Mouse (Mus musculus): ENCODE measurements around the gene Ttll9.
A peak's percentile ranks its signal among the peaks of the same experiment; 100 is the strongest.

Gene Ttll9

GRCm38 (mm10) chr2:153014758-153015593 lies 52.7 kb downstream of the Ttll9 start, which contains the start of gene Pdrg1:
Pdrg1 (minus strand) TSS chr2:153015427.
- peak; percentile 99 for DNase-seq

- DNase-seq, result peak; percentile 66
Measured at GRCm38 (mm10) chr2:153015804-153016203, 53.5 kb downstream of the Ttll9 start.

DNA sequence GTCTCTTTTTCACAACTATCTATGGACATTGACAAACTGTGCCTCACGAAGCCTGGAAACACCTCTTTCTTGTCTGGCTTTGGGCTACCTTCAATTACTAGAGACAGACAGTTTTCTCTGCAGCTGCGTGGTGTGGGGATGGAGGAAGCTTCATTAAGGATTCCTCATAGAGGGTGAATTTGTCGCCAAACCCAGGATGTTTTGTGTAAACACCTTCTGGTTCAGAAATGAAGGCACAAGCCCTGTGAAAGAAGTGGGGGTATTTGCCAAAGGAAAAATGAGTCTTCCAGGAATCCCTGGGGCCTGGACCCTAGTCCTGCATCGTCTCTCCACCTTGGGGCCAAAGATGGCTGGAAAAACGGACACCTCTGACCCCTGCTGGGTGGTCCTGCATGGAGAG lies 54.5 kb downstream of the Ttll9 start:
- no peak for DNase-seq

GRCm38 (mm10) chr2:153019355-153019754 lies 57.1 kb downstream of the Ttll9 start:
- DNase-seq, result no peak

GRCm38 (mm10) chr2:153021163-153021562 lies 58.9 kb downstream of the Ttll9 start:
- DNase-seq, result no peak

GRCm38 (mm10) chr2:153022855-153023254 lies 60.6 kb downstream of the Ttll9 start:
- no peak for DNase-seq

DNA sequence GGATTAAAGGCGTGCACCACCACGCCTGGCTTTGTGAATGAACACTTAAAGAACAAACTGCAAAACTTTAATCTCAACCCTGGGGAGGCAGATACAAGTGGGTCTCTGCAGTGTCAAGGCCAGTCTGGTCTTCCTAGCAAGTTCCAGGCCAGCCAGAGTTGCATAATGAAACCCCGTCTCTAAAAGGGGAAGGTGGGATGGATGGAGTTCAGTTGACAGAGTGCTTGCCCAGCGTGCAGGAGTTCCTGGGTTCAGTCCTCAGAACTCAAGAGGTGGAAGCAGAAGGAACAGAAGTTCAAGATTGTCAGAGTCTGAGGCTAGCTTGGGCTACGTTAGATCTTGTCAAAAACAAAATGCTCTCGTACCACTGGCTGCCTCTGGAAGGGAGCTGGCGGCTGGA lies 63.8 kb downstream of the Ttll9 start:
- DNase-seq, result no peak

DNA sequence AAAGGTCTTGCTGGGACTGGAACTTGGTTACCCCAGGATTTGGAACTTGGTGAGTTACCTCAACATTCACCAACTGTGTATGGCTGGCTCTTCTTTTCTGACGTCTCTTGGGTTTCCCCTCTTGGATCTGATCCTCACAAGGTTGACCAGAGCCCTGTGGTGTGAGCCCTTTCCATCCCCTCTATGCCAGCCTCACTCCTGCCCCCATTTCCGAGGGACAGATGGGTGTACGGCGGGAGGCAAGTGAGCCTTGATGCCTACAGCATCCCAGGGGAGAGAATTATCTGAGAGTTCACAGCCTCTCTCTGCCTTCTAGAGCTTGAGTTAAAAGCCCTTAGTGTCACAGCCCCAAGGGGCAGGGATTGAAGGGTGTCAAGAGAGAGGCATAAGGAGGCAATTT lies 65.2 kb downstream of the Ttll9 start:
- no peak for DNase-seq

- DNase-seq, result no peak
Measured at GRCm38 (mm10) chr2:153030422-153030821, 68.1 kb downstream of the Ttll9 start.

DNA sequence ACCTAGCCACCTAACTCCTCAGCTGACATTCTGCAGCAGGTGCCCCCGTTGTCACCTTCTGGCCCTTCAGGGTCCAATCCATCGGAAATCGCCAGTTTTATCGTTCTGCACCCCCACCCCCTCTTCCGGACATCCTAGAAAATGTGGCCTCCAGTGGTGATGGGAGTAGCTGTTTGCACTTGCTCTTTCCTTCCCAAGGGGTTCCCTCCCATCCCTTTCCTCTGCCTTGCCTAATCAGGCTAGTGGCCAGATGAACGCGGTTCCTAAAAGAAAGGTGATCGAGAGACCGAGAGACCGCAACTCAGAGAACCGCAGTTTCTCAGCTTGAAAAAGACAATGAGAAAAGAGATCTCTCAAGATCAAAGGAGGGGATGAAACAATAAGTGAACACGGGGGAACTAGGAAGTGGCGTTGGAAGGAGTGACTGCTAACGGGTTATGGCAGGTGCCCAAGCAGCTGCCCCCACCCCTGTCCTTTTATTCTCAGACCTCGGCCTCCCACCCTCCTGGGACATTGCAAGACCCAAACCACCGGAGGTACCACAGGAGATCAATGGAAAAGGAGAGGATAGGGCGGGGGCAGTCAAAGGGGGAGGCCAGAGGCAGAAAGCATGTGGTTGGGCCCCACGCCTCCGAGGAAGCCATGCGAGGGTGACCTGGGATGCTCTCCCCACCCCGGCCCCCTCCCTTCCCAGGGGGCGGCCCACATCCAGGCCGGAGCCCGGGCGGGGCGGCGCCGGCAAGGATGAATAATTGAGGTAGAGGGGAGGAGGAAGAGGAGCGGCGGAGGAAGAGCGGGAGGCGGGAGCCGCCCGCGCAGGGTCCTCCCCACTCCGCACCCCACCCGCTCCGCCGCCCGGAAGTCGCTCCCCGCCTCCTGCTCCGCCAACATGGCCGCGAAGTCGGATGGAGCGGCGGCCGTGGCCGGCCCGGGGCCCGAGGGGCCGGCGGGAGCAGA lies 69.1 kb downstream of the Ttll9 start, which contains the start of gene Xkr7:
Gene Xkr7, plus strand, starts transcription at position 727 of the 957 bp plus-strand sequence.
- DNase-seq, result peak; percentile 73

- DNase-seq, result no peak
Measured at GRCm38 (mm10) chr2:153032083-153032842, 70.0 kb downstream of the Ttll9 start.

DNA sequence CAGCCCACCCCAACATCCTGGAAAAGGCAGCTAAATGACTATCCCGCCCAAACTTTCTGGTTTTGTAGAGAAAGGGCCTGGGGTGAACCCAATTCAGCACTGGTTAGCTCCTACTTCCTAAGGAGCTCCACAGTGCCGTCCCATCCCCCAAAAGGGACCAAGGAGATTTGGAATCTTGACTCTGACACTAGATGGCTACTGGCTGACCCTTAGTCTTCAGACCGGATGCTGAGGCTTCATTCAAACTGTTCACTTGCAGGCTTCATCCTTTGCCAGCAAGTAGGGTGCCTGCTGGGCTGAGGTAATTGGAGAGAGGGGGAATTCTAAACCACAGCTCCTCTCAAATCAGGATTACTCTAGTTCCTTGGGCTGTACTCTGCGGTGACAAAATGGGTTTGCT lies 70.7 kb downstream of the Ttll9 start:
- DNase-seq, result no peak

GRCm38 (mm10) chr2:153033545-153034230 lies 71.4 kb downstream of the Ttll9 start:
- DNase-seq, result peak; percentile 69

DNA sequence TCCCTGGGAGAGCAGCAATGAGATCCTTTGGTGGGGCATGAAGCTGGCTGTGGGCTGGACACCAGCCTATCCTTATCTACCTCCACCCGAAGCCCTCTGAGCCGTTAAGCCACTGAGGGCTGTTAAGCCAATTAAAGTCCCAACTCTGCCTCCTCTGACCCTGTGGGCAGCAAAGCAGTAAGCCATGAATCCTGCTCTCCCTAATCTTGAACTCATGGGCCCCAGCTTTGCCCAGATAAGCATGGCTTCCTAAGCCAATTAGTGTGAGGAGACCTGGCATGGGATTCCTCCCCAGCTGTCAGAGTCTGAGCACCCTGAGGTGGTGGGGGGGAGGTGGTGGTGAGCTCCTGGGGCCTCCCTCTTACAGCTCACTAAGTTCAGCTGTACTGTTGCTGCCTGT lies 74.4 kb downstream of the Ttll9 start:
- no peak for DNase-seq

GRCm38 (mm10) chr2:153043886-153044285 lies 81.6 kb downstream of the Ttll9 start:
- no peak for DNase-seq

- no peak for DNase-seq
Measured at GRCm38 (mm10) chr2:153045884-153046299, 83.6 kb downstream of the Ttll9 start.

- DNase-seq, result peak; percentile 78
Measured at GRCm38 (mm10) chr2:153047828-153048465, 85.7 kb downstream of the Ttll9 start.

- DNase-seq, result peak; percentile 96
Measured at GRCm38 (mm10) chr2:153049288-153049996, 87.2 kb downstream of the Ttll9 start.

DNA sequence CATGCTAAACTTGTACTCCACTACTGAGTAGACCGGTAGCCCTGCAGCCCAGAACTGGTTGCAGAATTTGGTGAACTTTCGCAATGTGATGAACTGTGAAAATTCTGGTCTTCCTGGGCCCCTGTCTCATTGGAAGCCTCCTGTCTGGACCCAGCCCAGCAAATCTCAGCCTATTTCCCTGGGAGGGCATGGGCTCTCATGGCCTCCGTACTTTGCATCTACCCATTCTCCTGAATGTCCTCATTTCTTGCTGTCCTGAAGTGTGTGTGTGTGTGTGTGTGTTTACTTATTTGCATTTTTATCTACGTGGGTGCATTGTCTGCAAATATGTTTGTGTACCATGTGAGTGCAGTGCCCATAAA lies 87.7 kb downstream of the Ttll9 start:
- DNase-seq, result no peak

- no peak for DNase-seq
Measured at GRCm38 (mm10) chr2:153051095-153051494, 88.8 kb downstream of the Ttll9 start.

- DNase-seq, result no peak
Measured at GRCm38 (mm10) chr2:153051537-153051936, 89.3 kb downstream of the Ttll9 start.
